Mouse (Mus musculus): ENCODE data around the gene Cnp. TPM values are rescaled to one million over a fixed set of nuclear protein-coding genes. Genes with fewer than 3 reads are reported as not detected.
A peak's percentile ranks its signal among the peaks of the same experiment; 100 is the strongest.
"Not testable (repeated sequence)": the region's sequence is repeated elsewhere in the genome, so short reads cannot be mapped to it uniquely, and the experiment has no call there.

The Cnp gene
- polyA plus RNA-seq, 1 experiment from 2014 or later, result 21.9 TPM

DNA sequence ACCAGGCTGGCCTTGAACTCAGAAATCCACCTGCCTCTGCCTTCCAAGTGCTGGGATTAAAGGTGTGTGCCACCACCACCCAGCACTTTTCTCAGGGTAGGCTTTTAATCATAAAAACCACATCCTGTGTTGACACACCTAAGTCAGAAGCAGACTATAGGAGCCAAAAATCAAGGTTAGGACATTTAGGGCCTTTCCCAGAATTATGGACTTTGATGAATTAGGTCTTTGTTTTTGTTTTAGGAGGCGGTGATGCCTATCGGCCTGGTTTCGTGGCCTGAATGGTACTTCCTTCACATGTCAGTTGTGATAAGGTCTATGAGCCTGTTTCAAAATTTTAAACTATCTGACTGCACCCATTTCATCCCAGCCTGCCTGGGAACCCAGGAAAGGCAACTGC lies 516 bp upstream of the Cnp start:
- 96% methylated on average over 3 of the region's 3 CpGs for WGBS
- no peak overlapping the region for H3K27ac ChIP-seq (replicated peaks; ENCODE audit: low read depth, low read length)

DNA sequence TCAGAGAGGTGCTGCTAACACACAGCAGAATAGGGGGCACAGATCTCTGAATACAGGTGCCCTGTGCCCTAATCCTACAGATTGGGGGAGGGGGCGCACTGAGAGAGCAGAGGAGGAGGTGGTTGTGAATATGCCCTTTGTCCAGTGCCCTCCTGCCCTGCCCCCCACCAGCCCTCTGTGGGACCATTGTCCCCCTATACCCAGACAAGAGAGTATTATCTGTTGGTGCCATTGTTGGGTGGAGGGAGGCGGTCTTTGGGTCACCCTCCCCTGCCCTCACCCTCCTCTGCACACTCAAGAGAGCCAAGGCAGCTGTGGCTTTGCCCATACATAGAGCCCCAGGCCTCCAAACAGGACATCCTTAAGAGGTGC lies 766 bp downstream of the Cnp start:
- peak overlapping the region; percentile 66 for H3K4me3 ChIP-seq (ENCODE audit: low read depth, low read length)
- peak overlapping the region; percentile 76 for H3K4me2 ChIP-seq (ENCODE audit: low read depth, severe bottlenecking)
- no peak for DNase-seq (ENCODE audit: low spot score)
- H3K27ac ChIP-seq (replicated peaks; ENCODE audit: low read depth, low read length), result no peak overlapping the region
- H3K9me3 ChIP-seq (ENCODE audit: control insufficient read depth, low read length), result no peaks in the 10 kb centered on the region
- no peak for ATAC-seq (ENCODE audit: insufficient number of reproducible peaks, low FRiP score, low TSS enrichment, low read depth)
- peaks cover 3% of the 10 kb centered on the region; the same call in 1 of the 2 replicates for H3K27me3 ChIP-seq (ENCODE audit: control insufficient read depth, insufficient read depth, low read length)
- peaks cover 4% of the 10 kb centered on the region; the same call in 1 of the 2 replicates for H3K4me1 ChIP-seq (ENCODE audit: control insufficient read depth, insufficient read depth, low read length)
- 78% methylated on average over 2 of the region's 2 CpGs for WGBS
- H3K36me3 ChIP-seq (ENCODE audit: control insufficient read depth, insufficient read depth, low read length), result peaks cover 2% of the 10 kb centered on the region
- H3K9ac ChIP-seq (ENCODE audit: low read length), result peak overlapping the region; percentile 65; the same call in 1 of the 2 replicates

More for the DNA sequence above, 516 bp upstream of the Cnp start:
- DNase-seq (ENCODE audit: low spot score) (no peak), ATAC-seq (ENCODE audit: insufficient number of reproducible peaks, low FRiP score, low TSS enrichment, low read depth) (no peak)
- no peak overlapping the region; the same call in 1 of the 2 replicates for H3K9ac ChIP-seq (ENCODE audit: low read length)
- peak overlapping the region; percentile 76; the same call in 1 of the 2 replicates for H3K4me2 ChIP-seq (ENCODE audit: low read depth, severe bottlenecking)
- no peaks in the 10 kb centered on the region for H3K9me3 ChIP-seq (ENCODE audit: control insufficient read depth, low read length)
- no peaks in the 10 kb centered on the region; the same call in 1 of the 2 replicates for H3K36me3 ChIP-seq (ENCODE audit: control insufficient read depth, insufficient read depth, low read length)
- peaks cover 4% of the 10 kb centered on the region; the same call in 1 of the 2 replicates for H3K4me1 ChIP-seq (ENCODE audit: control insufficient read depth, insufficient read depth, low read length)
- H3K27me3 ChIP-seq (ENCODE audit: control insufficient read depth, insufficient read depth, low read length), result peaks cover 3% of the 10 kb centered on the region; the same call in 1 of the 2 replicates
- H3K4me3 ChIP-seq (ENCODE audit: low read depth, low read length), result peak overlapping the region; percentile 66

DNA sequence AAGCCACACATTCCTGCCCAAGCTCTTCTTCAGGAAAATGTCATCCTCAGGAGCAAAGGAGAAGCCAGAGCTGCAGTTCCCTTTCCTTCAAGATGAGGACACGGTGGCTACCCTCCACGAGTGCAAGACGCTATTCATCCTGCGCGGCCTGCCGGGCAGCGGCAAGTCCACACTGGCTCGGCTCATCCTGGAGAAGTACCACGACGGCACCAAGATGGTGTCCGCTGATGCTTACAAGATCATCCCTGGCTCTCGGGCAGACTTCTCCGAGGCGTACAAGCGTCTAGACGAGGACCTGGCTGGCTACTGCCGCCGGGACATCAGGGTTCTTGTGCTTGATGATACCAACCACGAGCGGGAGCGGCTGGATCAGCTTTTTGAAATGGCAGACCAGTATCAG lies 1.6 kb downstream of the Cnp start:
- no peak overlapping the region; the same call in 1 of the 2 replicates for H3K4me2 ChIP-seq (ENCODE audit: low read depth, severe bottlenecking)
- no peak overlapping the region for H3K27ac ChIP-seq (replicated peaks; ENCODE audit: low read depth, low read length)
- no peaks in the 10 kb centered on the region; the same call in 1 of the 2 replicates for H3K27me3 ChIP-seq (ENCODE audit: control insufficient read depth, insufficient read depth, low read length)
- ATAC-seq (ENCODE audit: insufficient number of reproducible peaks, low FRiP score, low TSS enrichment, low read depth) (no peak), DNase-seq (ENCODE audit: low spot score) (no peak)
- H3K4me3 ChIP-seq (ENCODE audit: low read depth, low read length), result no peak overlapping the region
- no peaks in the 10 kb centered on the region for H3K9me3 ChIP-seq (ENCODE audit: control insufficient read depth, low read length)
- 68% methylated on average over 21 of the region's 21 CpGs for WGBS
- peaks cover 7% of the 10 kb centered on the region for H3K36me3 ChIP-seq (ENCODE audit: control insufficient read depth, insufficient read depth, low read length)
- H3K9ac ChIP-seq (ENCODE audit: low read length), result no peak overlapping the region
- H3K4me1 ChIP-seq (ENCODE audit: control insufficient read depth, insufficient read depth, low read length), result no peaks in the 10 kb centered on the region

DNA sequence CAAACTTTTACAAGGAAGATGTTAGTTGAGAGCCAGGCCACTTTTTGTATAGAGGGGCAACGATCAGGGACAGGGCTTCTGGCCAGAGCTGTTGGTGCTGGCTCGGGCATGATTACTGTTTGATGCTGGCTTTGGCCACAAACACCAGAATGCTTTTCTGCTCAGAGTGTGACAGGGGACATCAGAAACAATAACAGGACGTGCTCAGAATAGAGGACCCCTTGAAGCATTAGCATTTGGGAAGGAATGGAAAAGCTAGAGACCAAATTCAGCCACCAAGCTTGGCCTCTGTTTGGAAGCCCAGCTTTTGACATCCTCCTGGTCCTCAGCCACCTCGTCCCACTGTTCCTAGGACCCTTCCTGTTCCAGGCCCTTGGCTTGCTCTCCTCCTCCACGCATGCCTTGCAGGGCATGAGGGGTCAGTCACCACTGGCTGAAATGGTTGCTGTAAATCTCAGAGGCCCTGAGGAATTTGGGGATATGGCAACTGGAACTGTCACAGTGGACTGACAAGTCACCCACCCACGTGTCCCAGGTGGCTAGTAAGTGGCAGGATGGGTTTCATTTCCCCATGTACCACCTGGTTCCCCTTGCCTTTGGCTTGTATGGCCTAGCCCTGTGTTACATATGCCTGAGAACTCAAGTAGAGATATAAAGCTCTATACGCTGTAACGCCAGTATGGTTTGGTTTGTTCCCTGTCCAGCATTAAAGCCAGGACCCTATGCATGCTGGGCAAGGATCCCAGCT lies 3.3 kb downstream of the Cnp start:
- Histone ChIP-seq H3K9me3 (ENCODE audit: control insufficient read depth, low read length) (no peaks in the 10 kb centered on the region), H3K36me3 (ENCODE audit: control insufficient read depth, insufficient read depth, low read length) (peaks cover 11% of the 10 kb centered on the region), H3K27me3 (ENCODE audit: control insufficient read depth, insufficient read depth, low read length) (no peaks in the 10 kb centered on the region), H3K9ac (ENCODE audit: low read length) (no peak overlapping the region), H3K27ac (replicated peaks; ENCODE audit: low read depth, low read length) (no peak overlapping the region), H3K4me1 (ENCODE audit: control insufficient read depth, insufficient read depth, low read length) (no peaks in the 10 kb centered on the region), H3K4me2 (ENCODE audit: low read depth, severe bottlenecking) (no peak overlapping the region), H3K4me3 (ENCODE audit: low read depth, low read length) (no peak overlapping the region)
- DNase-seq (ENCODE audit: low spot score), result no peak
- WGBS, result 86% methylated on average over 8 of the region's 8 CpGs
- ATAC-seq (ENCODE audit: insufficient number of reproducible peaks, low FRiP score, low TSS enrichment, low read depth), result no peak

DNA sequence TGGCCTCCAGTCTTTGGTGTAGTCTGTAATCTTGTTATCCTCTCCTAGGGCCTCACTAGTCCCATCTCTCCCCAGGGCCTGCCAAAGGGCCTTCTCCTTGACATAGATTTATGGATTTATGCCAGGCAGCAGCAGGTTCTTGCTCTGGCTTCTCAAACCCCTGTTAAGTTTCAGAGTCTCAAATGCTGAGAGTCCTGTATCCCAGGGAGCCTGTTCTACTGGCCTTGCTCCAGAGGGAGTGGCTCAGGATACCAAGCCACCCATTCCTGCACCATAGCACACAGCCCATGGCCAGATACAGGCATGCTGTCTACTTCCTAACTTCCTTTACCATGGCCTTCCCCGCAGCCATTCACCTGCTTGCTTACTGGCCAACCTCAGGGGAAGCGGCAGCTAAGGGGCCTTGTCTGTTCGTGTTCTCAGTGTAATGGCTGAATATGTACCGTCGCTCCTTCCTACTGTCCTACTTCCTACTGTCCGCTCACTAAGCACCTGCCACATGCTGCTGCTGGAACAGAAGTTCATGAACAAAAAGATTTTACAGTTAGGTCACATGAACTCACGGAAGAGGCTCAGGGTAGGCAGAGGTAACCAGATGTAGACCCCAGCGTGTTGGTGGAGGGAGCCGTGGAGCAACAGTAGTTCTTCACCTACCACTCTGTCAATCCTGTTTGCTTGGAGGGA lies 4.6 kb downstream of the Cnp start:
- Histone ChIP-seq H3K4me1 (ENCODE audit: control insufficient read depth, insufficient read depth, low read length) (no peaks in the 10 kb centered on the region), H3K9me3 (ENCODE audit: control insufficient read depth, low read length) (no peaks in the 10 kb centered on the region), H3K27ac (replicated peaks; ENCODE audit: low read depth, low read length) (no peak overlapping the region), H3K9ac (ENCODE audit: low read length) (no peak overlapping the region), H3K4me2 (ENCODE audit: low read depth, severe bottlenecking) (no peak overlapping the region), H3K4me3 (ENCODE audit: low read depth, low read length) (no peak overlapping the region), H3K27me3 (ENCODE audit: control insufficient read depth, insufficient read depth, low read length) (no peaks in the 10 kb centered on the region), H3K36me3 (ENCODE audit: control insufficient read depth, insufficient read depth, low read length) (peaks cover 15% of the 10 kb centered on the region)
- 92% methylated on average over 9 of the region's 9 CpGs for WGBS
- DNase-seq (ENCODE audit: low spot score) (no peak), ATAC-seq (ENCODE audit: insufficient number of reproducible peaks, low FRiP score, low TSS enrichment, low read depth) (no peak)

DNA sequence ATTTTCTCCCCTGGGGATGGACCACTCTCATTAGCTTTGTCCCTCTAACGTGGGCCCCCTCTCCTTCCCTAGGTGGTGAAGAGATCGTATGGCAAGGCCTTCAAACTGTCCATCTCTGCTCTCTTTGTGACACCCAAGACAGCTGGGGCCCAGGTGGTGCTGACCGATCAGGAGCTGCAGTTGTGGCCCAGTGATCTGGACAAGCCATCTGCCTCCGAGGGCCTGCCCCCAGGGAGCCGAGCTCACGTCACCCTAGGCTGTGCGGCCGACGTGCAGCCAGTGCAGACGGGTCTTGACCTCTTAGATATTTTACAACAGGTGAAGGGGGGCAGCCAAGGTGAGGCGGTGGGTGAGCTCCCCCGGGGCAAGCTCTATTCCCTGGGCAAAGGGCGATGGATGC lies 5.6 kb downstream of the Cnp start:
- Histone ChIP-seq H3K4me1 (ENCODE audit: control insufficient read depth, insufficient read depth, low read length) (no peaks in the 10 kb centered on the region), H3K4me2 (ENCODE audit: low read depth, severe bottlenecking) (no peak overlapping the region), H3K27me3 (ENCODE audit: control insufficient read depth, insufficient read depth, low read length) (no peaks in the 10 kb centered on the region), H3K27ac (replicated peaks; ENCODE audit: low read depth, low read length) (no peak overlapping the region), H3K9ac (ENCODE audit: low read length) (no peak overlapping the region), H3K36me3 (ENCODE audit: control insufficient read depth, insufficient read depth, low read length) (peaks cover 24% of the 10 kb centered on the region), H3K9me3 (ENCODE audit: control insufficient read depth, low read length) (no peaks in the 10 kb centered on the region), H3K4me3 (ENCODE audit: low read depth, low read length) (no peak overlapping the region)
- ATAC-seq (ENCODE audit: insufficient number of reproducible peaks, low FRiP score, low TSS enrichment, low read depth) (peak; percentile 23; the same call in 1 of the 2 replicates), DNase-seq (ENCODE audit: low spot score) (no peak)
- WGBS, result 87% methylated on average over 13 of the region's 13 CpGs

DNA sequence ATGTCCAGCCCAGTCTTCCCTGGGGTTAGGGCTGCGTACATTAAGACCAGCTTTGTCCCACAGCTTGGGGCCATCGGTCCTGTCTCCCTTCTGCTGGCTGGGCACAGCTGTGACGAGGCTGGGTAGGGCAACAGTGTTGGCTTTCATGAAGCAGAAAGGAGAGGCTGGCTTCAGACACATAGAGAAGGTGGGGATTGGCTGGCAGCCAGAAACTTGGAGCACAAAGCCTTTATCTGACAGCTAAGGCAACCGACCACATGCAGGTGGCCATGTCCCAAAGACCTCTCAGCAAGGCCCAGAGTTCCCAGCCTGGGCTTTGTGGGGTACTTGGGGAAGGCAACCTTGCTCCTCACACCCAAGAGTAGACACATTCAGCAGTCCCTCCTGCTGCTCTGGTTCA lies 7.1 kb downstream of the Cnp start:
- no peak overlapping the region for H3K4me2 ChIP-seq (ENCODE audit: low read depth, severe bottlenecking)
- WGBS, result 92% methylated on average over 4 of the region's 4 CpGs
- peaks cover 38% of the 10 kb centered on the region for H3K36me3 ChIP-seq (ENCODE audit: control insufficient read depth, insufficient read depth, low read length)
- H3K27me3 ChIP-seq (ENCODE audit: control insufficient read depth, insufficient read depth, low read length), result no peaks in the 10 kb centered on the region
- no peak overlapping the region for H3K4me3 ChIP-seq (ENCODE audit: low read depth, low read length)
- H3K9ac ChIP-seq (ENCODE audit: low read length), result no peak overlapping the region
- no peak for ATAC-seq (ENCODE audit: insufficient number of reproducible peaks, low FRiP score, low TSS enrichment, low read depth)
- DNase-seq (ENCODE audit: low spot score), result no peak
- H3K9me3 ChIP-seq (ENCODE audit: control insufficient read depth, low read length), result no peaks in the 10 kb centered on the region
- H3K4me1 ChIP-seq (ENCODE audit: control insufficient read depth, insufficient read depth, low read length), result no peaks in the 10 kb centered on the region
- H3K27ac ChIP-seq (replicated peaks; ENCODE audit: low read depth, low read length), result no peak overlapping the region

DNA sequence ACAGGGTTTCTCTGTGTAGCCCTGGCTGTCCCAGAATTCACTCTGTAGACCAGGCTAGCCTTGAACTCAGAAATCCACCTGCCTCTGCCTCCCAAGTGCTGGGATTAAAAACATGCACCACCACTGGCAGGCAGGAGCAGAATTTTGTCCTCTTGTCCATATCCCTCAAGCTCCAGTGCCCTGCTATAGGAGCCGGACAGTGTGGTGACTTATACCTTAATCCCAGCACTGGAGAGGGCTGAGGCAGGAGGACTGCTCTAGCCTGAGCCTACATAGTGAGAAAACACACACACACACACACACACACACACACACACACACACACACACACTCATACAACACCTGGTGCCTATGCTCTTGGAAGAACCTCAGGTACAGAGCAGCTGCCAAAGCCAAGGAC lies 7.7 kb downstream of the Cnp start:
- not testable (repeated sequence) for H3K4me2 ChIP-seq (ENCODE audit: low read depth, severe bottlenecking); H3K4me3 ChIP-seq (ENCODE audit: low read depth, low read length); H3K27me3 ChIP-seq (ENCODE audit: control insufficient read depth, insufficient read depth, low read length); H3K4me1 ChIP-seq (ENCODE audit: control insufficient read depth, insufficient read depth, low read length); DNase-seq (ENCODE audit: low spot score); H3K27ac ChIP-seq (replicated peaks; ENCODE audit: low read depth, low read length); H3K9me3 ChIP-seq (ENCODE audit: control insufficient read depth, low read length); ATAC-seq (ENCODE audit: insufficient number of reproducible peaks, low FRiP score, low TSS enrichment, low read depth); H3K9ac ChIP-seq (ENCODE audit: low read length)
- WGBS, result 95% methylated on average over 1 of the region's 1 CpGs
- peaks cover 38% of the 10 kb centered on the region for H3K36me3 ChIP-seq (ENCODE audit: control insufficient read depth, insufficient read depth, low read length)
